Mouse (Mus musculus) intestine, embryonic 16.5 days (tissue): ENCODE data around the gene Esrra. TPM values are rescaled to one million over a fixed set of nuclear protein-coding genes. Genes with fewer than 3 reads are reported as not detected.
"Not testable (repeated sequence)": the region's sequence is repeated elsewhere in the genome, so short reads cannot be mapped to it uniquely, and the experiment has no call there.

Experiments used
- ATAC-seq: fragments of 200-750 bp; cut with Nextera tagmentation; 2 replicates; pipeline ENCODE4 v1.8.0; 2017; ENCODE audit warnings: moderate TSS enrichment, moderate library complexity
- H3K27ac ChIP-seq: fragments of 300-500 bp; sonication (generic); 2 replicates; pipeline ENCODE4 v1.5.1; 2014; ENCODE audit warnings: mild to moderate bottlenecking, low read length
- H3K27me3 ChIP-seq: fragments of 300-500 bp; sonication (generic); replicated peaks from 2 replicates; pipeline ENCODE4 v1.6.1; 2014; ENCODE audit warnings: low read length, control low read depth, mixed read lengths; ENCODE audit not compliant: control insufficient read depth, insufficient read depth
- H3K36me3 ChIP-seq: fragments of 300-500 bp; sonication (generic); 2 replicates; pipeline ENCODE4 v1.6.1; 2014; ENCODE audit warnings: low read length, control low read depth; ENCODE audit not compliant: control insufficient read depth, insufficient read depth
- H3K4me1 ChIP-seq: fragments of 300-500 bp; sonication (generic); 2 replicates; pipeline ENCODE4 v1.6.1; 2014; ENCODE audit warnings: low read length, control low read depth, mixed read lengths; ENCODE audit not compliant: control insufficient read depth, insufficient read depth
- H3K4me2 ChIP-seq: fragments of 300-500 bp; sonication (generic); 2 replicates; pipeline ENCODE4 v1.6.1; 2014; ENCODE audit warnings: low read depth, low read length, control low read depth
- H3K4me3 ChIP-seq: fragments of 300-500 bp; sonication (generic); 2 replicates; pipeline ENCODE4 v1.5.1; 2014; ENCODE audit warnings: mild to moderate bottlenecking, low read length
- H3K9ac ChIP-seq: fragments of 300-500 bp; sonication (generic); 2 replicates; pipeline ENCODE4 v1.6.1; 2014; ENCODE audit warnings: low read depth, low read length
- H3K9me3 ChIP-seq: fragments of 300-500 bp; sonication (generic); 2 replicates; pipeline ENCODE4 v1.6.1; 2016; ENCODE audit warnings: low read length, control low read depth; ENCODE audit not compliant: control insufficient read depth
- WGBS: fragments of 180-500 bp; shearing (Covaris S2); extraction: QIAGEN DNeasy Blood & Tissue Kit; methylation state at CpG from one replicate; pipeline ENCODE4 v1.1.7; 2014; 5-methylcytosine and 5-hydroxymethylcytosine counted together
- polyA plus RNA-seq: library from polyadenylated mRNA; unstranded; fragments of >200 nt; fragmentation: Nextera tagmentation; extraction: Ambion mirVana; gene quantifications from 2 replicates; pipeline ENCODE4 v1.2.1, GENCODE M21; 2015

Gene Esrra
- polyA plus RNA-seq, 1 experiment from 2014 or later, result 41.7 TPM

- Histone ChIP-seq H3K9ac (no peak overlapping the region), H3K27ac (no peak overlapping the region), H3K27me3 (no peaks in the 10 kb centered on the region), H3K9me3 (no peaks in the 10 kb centered on the region), H3K4me2 (no peak overlapping the region), H3K4me3 (no peak overlapping the region), H3K36me3 (peaks cover 22% of the 10 kb centered on the region), H3K4me1 (peaks cover 21% of the 10 kb centered on the region)
- 84% methylated on average over 4 of the region's 4 CpGs for WGBS
- ATAC-seq, result no peak
Observed at GRCm38 (mm10) chr19:6915276-6915675, 6.3 kb downstream of the Esrra start.

DNA sequence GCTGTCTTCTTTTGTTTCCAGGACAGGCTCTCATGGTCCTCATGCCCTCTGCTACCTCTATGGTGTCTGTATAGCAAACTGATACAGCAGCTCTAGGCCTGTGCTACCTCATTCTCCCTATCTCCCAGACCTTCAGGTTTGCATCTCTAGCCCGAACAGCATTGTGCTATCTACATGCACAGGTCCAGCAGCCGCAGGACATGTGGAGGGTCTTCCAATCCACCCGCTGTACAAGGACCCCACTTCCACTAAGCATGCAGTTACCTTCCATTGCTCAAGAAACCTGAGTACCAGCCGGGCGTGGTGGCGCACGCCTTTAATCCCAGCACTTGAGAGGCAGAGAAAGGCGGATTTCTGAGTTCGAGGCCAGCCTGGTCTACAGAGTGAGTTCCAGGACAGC lies 7.1 kb downstream of the Esrra start:
- ATAC-seq, result no peak
- Histone ChIP-seq H3K4me3 (no peak overlapping the region), H3K4me2 (no peak overlapping the region), H3K9ac (no peak overlapping the region), H3K4me1 (peaks cover 15% of the 10 kb centered on the region), H3K36me3 (peaks cover 22% of the 10 kb centered on the region), H3K27ac (no peak overlapping the region), H3K9me3 (no peaks in the 10 kb centered on the region), H3K27me3 (no peaks in the 10 kb centered on the region)
- 94% methylated on average over 9 of the region's 9 CpGs for WGBS

DNA sequence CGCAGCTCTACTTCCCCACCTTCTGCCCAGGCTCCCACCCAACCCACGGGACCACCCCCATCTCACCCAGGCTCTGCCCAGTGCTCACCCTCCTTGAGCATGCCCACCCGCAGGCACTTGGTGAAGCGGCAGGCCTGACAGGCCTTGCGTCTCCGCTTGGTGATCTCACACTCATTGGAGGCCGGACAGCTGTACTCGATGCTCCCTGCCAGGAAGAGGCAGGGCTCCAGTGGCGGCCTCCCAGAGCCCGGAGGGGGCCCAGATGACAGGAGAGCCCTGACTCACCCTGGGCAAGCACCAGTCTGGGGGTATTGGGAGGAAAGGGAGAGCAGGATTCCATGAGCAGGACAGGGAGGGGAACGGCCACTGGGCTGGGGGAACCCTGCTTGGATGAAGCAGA lies 7.6 kb downstream of the Esrra start:
- Histone ChIP-seq H3K4me3 (no peak overlapping the region), H3K9ac (peak overlapping the region; percentile 12; the same call in 1 of the 2 replicates), H3K4me2 (no peak overlapping the region), H3K36me3 (peaks cover 22% of the 10 kb centered on the region), H3K9me3 (no peaks in the 10 kb centered on the region), H3K27me3 (no peaks in the 10 kb centered on the region), H3K27ac (no peak overlapping the region), H3K4me1 (peaks cover 15% of the 10 kb centered on the region)
- ATAC-seq, result no peak
- WGBS, result 79% methylated on average over 11 of the region's 11 CpGs

GRCm38 (mm10) chr19:6913036-6913435 lies 8.6 kb downstream of the Esrra start:
- no peak overlapping the region for H3K27ac ChIP-seq
- no peak overlapping the region for H3K4me3 ChIP-seq
- 81% methylated on average over 6 of the region's 6 CpGs for WGBS
- H3K4me2 ChIP-seq, result no peak overlapping the region
- H3K4me1 ChIP-seq, result peaks cover 20% of the 10 kb centered on the region
- no peak for ATAC-seq
- H3K9me3 ChIP-seq, result no peaks in the 10 kb centered on the region
- peaks cover 22% of the 10 kb centered on the region for H3K36me3 ChIP-seq
- no peak overlapping the region for H3K9ac ChIP-seq
- H3K27me3 ChIP-seq, result no peaks in the 10 kb centered on the region

DNA sequence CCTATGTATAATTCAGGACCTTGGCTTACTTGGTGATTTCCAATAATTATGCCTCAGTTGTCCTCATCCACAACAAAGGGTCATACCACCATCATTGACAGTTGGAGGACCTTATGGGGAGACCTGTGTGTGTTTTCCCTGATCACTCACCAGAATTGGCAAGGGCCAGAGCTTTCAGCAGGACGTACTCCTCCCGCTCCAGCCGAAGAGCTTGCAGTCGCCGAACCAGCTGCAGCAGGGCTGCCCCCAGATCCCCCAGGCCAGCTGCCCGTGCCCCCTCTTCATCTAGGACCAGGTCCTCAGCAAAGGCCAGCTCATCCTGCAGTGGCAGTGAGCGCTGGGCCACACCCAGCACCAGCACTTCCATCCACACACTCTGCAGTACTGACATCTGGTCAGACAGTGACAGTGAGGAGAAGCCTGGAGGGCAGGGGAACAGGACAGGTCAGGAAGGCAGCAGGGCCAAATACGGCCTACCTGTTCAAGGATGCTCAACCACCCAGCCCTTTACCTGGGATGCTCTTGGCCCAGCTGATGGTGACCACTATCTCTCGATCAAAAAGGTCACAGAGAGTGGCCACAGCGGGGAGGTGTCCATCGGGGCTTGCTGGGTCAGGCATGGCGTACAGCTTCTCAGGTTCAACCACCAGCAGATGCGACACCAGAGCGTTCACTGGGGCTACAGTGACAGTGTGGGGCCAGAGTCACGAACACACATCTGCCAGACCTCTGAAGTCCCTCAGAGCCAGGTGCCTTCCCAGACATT lies 9.2 kb downstream of the Esrra start:
- H3K4me2 ChIP-seq, result no peak overlapping the region
- H3K4me1 ChIP-seq, result peaks cover 22% of the 10 kb centered on the region
- H3K4me3 ChIP-seq, result no peak overlapping the region
- no peaks in the 10 kb centered on the region for H3K27me3 ChIP-seq
- H3K27ac ChIP-seq, result no peak overlapping the region
- WGBS, result 93% methylated on average over 15 of the region's 15 CpGs
- H3K9me3 ChIP-seq, result no peaks in the 10 kb centered on the region
- ATAC-seq, result no peak
- no peak overlapping the region for H3K9ac ChIP-seq
- peaks cover 22% of the 10 kb centered on the region for H3K36me3 ChIP-seq

GRCm38 (mm10) chr19:6911101-6912074 lies 10.2 kb downstream of the Esrra start:
- H3K27me3 ChIP-seq, result no peaks in the 10 kb centered on the region
- H3K4me1 ChIP-seq, result peaks cover 19% of the 10 kb centered on the region

DNA sequence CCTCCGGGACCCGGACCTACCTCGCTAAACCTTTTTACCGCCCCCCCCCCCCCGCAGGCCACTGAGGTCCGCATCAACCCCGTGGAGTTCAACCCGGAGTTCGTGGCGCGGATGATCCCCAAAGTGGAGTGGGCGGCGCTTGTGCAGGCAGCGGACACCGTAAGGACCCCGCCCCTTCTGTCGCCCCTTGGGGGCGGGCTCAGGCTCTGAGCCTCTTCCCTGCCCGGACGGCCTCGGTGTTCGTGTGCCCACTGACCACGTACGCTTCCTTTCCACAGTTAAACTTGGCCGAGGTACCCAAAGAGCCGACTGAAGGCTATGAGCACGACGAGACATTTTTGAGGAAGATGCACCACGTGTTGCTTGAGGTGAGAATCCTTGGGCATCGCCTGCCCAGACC lies 11.3 kb downstream of the Esrra start:
- WGBS, result 0% methylated on average over 30 of the region's 30 CpGs
- peak overlapping the region; percentile 99 for H3K27ac ChIP-seq
- H3K36me3 ChIP-seq, result peaks cover 22% of the 10 kb centered on the region
- H3K4me3 ChIP-seq, result peak overlapping the region; percentile 60
- H3K4me1 ChIP-seq, result peaks cover 17% of the 10 kb centered on the region
- H3K9me3 ChIP-seq, H3K27me3 ChIP-seq: not testable (repeated sequence)
- ATAC-seq, result peak; percentile 48
- H3K9ac ChIP-seq, result peak overlapping the region; percentile 77
- peak overlapping the region; percentile 58 for H3K4me2 ChIP-seq

More at GRCm38 (mm10) chr19:6911101-6912074, 10.2 kb downstream of the Esrra start:
- H3K9ac ChIP-seq, result peak overlapping the region; percentile 49
- peak overlapping the region; percentile 23; the same call in 1 of the 2 replicates for H3K27ac ChIP-seq
- peak overlapping the region; percentile 58 for H3K4me2 ChIP-seq
- ATAC-seq, result no peak
- H3K9me3 ChIP-seq, result no peaks in the 10 kb centered on the region
- H3K36me3 ChIP-seq, result peaks cover 19% of the 10 kb centered on the region
- WGBS, result 81% methylated on average over 19 of the region's 19 CpGs
- peak overlapping the region; percentile 28 for H3K4me3 ChIP-seq

GRCm38 (mm10) chr19:6909507-6910289 lies 11.9 kb downstream of the Esrra start, which contains the start of the genes Trmt112 and Prdx5:
Trmt112 (plus strand) TSS chr19:6909698.
Prdx5 (minus strand) TSS chr19:6910106.
- H3K27ac ChIP-seq, result peak within 1 kb of the TSS; percentile 99
- under 1% methylated on average over 65 of the region's 65 CpGs for WGBS
- peak within 1 kb of the TSS; percentile 77 for H3K9ac ChIP-seq
- no peaks in the 10 kb centered on the region for H3K27me3 ChIP-seq
- peak within 1 kb of the TSS; percentile 58 for H3K4me2 ChIP-seq
- H3K4me3 ChIP-seq, result peak within 1 kb of the TSS; percentile 60
- no peaks in the 10 kb centered on the region for H3K9me3 ChIP-seq
- peaks cover 22% of the 10 kb centered on the region for H3K36me3 ChIP-seq
- peaks cover 17% of the 10 kb centered on the region for H3K4me1 ChIP-seq
- peak; percentile 94 for ATAC-seq
